Mouse (Mus musculus): ENCODE data around the gene Ptprd.

- TF ChIP-seq GATA1 (IDR thresholded peaks at IDR 0.05; ENCODE audit: borderline replicate concordance, low read length) (no peak), TAL1 (conservative IDR thresholded peaks at IDR 0.05; ENCODE audit: low read depth, low read length) (no peak), CTCF (IDR thresholded peaks at IDR 0.05; ENCODE audit: low read depth, low read length) (no peak), POLR2AphosphoS5 (IDR thresholded peaks at IDR 0.05; ENCODE audit: insufficient replicate concordance, low read depth, low read length) (no peak)
Observed at GRCm38 (mm10) chr4:76136625-76137024, 2075.1 kb downstream of the Ptprd start.

Measured in G1E (cell line).